Mouse (Mus musculus): Measurements from ENCODE around the gene Spock1. TPM values are rescaled to one million over a fixed set of nuclear protein-coding genes. Genes with fewer than 3 reads are reported as not detected.

Spock1 gene
- polyA plus RNA-seq, 1 experiment from 2014 or later, result 1.2 TPM

GRCm38 (mm10) chr13:57857016-57857415 is 51.1 kb downstream of the Spock1 start:
- Histone ChIP-seq H3K4me1 (ENCODE audit: control insufficient read depth, insufficient read depth, low read length) (no peaks in the 10 kb centered on the region), H3K4me2 (ENCODE audit: low read depth, severe bottlenecking) (no peak overlapping the region), H3K4me3 (ENCODE audit: low read depth, low read length) (no peak overlapping the region), H3K9me3 (ENCODE audit: control insufficient read depth, low read length) (no peaks in the 10 kb centered on the region), H3K9ac (ENCODE audit: low read length) (no peak overlapping the region), H3K27ac (replicated peaks; ENCODE audit: low read depth, low read length) (no peak overlapping the region), H3K27me3 (ENCODE audit: control insufficient read depth, insufficient read depth, low read length) (no peaks in the 10 kb centered on the region), H3K36me3 (ENCODE audit: control insufficient read depth, insufficient read depth, low read length) (no peaks in the 10 kb centered on the region)
- WGBS, result 89% methylated on average over 3 of the region's 3 CpGs
- no peak for DNase-seq (ENCODE audit: low spot score)
- ATAC-seq (ENCODE audit: insufficient number of reproducible peaks, low FRiP score, low TSS enrichment, low read depth), result no peak

GRCm38 (mm10) chr13:57856311-57856853 is 51.8 kb downstream of the Spock1 start:
- no peak for DNase-seq (ENCODE audit: low spot score)
- Histone ChIP-seq H3K4me2 (ENCODE audit: low read depth, severe bottlenecking) (no peak overlapping the region), H3K9me3 (ENCODE audit: control insufficient read depth, low read length) (no peaks in the 10 kb centered on the region), H3K9ac (ENCODE audit: low read length) (no peak overlapping the region), H3K27ac (replicated peaks; ENCODE audit: low read depth, low read length) (no peak overlapping the region), H3K4me1 (ENCODE audit: control insufficient read depth, insufficient read depth, low read length) (no peaks in the 10 kb centered on the region), H3K36me3 (ENCODE audit: control insufficient read depth, insufficient read depth, low read length) (no peaks in the 10 kb centered on the region), H3K4me3 (ENCODE audit: low read depth, low read length) (no peak overlapping the region), H3K27me3 (ENCODE audit: control insufficient read depth, insufficient read depth, low read length) (no peaks in the 10 kb centered on the region)
- ATAC-seq (ENCODE audit: insufficient number of reproducible peaks, low FRiP score, low TSS enrichment, low read depth), result no peak
- 85% methylated on average over 10 of the region's 10 CpGs for WGBS

DNA sequence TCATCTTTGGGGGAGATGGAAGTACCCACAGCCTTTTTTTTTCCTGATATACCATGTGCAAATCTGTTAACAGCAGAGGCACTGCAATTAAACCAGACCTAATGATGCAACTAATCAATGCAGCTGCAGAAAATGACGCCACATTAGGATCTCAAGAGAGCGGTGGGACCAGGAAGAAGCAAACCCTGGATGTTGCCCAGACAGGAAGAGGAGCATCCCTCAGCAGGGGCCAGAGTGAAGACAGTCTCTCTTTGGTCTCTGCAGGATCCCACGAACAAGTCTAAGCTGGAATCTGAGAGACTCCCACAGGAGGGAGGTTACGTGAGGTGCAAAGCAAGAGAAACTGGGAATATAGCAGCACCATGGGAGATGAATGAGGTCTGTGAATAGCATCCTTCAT is 52.4 kb downstream of the Spock1 start:
- H3K27ac ChIP-seq (replicated peaks; ENCODE audit: low read depth, low read length), result no peak overlapping the region
- H3K9ac ChIP-seq (ENCODE audit: low read length), result no peak overlapping the region
- H3K4me3 ChIP-seq (ENCODE audit: low read depth, low read length), result no peak overlapping the region
- WGBS, result 71% methylated on average over 4 of the region's 4 CpGs
- no peaks in the 10 kb centered on the region for H3K4me1 ChIP-seq (ENCODE audit: control insufficient read depth, insufficient read depth, low read length)
- ATAC-seq (ENCODE audit: insufficient number of reproducible peaks, low FRiP score, low TSS enrichment, low read depth) (no peak), DNase-seq (ENCODE audit: low spot score) (no peak)
- no peaks in the 10 kb centered on the region for H3K27me3 ChIP-seq (ENCODE audit: control insufficient read depth, insufficient read depth, low read length)
- H3K9me3 ChIP-seq (ENCODE audit: control insufficient read depth, low read length), result no peaks in the 10 kb centered on the region
- H3K36me3 ChIP-seq (ENCODE audit: control insufficient read depth, insufficient read depth, low read length), result no peaks in the 10 kb centered on the region
- H3K4me2 ChIP-seq (ENCODE audit: low read depth, severe bottlenecking), result no peak overlapping the region

DNA sequence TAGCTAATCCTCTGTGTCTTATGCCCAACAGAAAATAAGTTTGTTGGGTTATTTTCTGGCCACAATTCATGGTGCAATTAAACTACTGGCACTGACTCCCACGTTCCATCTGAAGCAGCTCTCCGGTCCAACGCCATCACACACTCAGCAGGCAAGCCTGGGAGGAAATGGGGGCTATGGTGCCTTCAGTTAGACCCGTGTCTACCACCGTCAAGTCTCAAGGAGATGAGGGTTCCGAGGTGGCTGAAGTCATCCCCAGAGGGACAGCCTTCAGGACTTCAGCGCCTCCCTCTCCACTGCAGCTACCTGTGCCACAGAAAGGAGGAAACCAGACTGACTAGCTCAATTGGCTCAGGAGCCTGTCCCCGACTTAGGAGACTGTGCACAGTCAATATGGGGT is 53.7 kb downstream of the Spock1 start:
- Histone ChIP-seq H3K4me3 (ENCODE audit: low read depth, low read length) (no peak overlapping the region), H3K9ac (ENCODE audit: low read length) (no peak overlapping the region), H3K4me1 (ENCODE audit: control insufficient read depth, insufficient read depth, low read length) (no peaks in the 10 kb centered on the region), H3K4me2 (ENCODE audit: low read depth, severe bottlenecking) (no peak overlapping the region), H3K27me3 (ENCODE audit: control insufficient read depth, insufficient read depth, low read length) (no peaks in the 10 kb centered on the region), H3K27ac (replicated peaks; ENCODE audit: low read depth, low read length) (no peak overlapping the region), H3K9me3 (ENCODE audit: control insufficient read depth, low read length) (no peaks in the 10 kb centered on the region), H3K36me3 (ENCODE audit: control insufficient read depth, insufficient read depth, low read length) (no peaks in the 10 kb centered on the region)
- no peak for DNase-seq (ENCODE audit: low spot score)
- WGBS, result 85% methylated on average over 8 of the region's 8 CpGs
- no peak for ATAC-seq (ENCODE audit: insufficient number of reproducible peaks, low FRiP score, low TSS enrichment, low read depth)

DNA sequence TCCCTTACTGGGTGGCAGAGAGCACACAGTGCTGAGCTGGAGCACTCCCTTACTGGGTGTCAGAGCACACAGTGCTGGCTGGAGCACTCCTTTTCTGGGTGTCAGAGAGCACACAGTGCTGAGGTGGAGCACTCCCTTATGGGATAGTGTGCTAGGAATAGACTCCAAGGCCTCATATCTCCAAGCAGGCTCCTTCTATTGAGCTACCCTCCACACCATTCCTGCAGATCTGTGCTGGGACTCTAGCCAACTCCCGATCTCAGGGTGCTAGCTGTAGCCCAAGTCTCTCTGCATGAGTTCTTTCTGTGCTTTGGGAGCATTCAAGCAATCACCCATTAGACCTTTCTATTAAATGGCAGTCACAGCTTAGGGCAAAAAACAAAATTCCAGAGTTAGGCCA is 54.5 kb downstream of the Spock1 start:
- H3K27me3 ChIP-seq (ENCODE audit: control insufficient read depth, insufficient read depth, low read length), result no peaks in the 10 kb centered on the region
- H3K36me3 ChIP-seq (ENCODE audit: control insufficient read depth, insufficient read depth, low read length), result no peaks in the 10 kb centered on the region
- ATAC-seq (ENCODE audit: insufficient number of reproducible peaks, low FRiP score, low TSS enrichment, low read depth) (no peak), DNase-seq (ENCODE audit: low spot score) (no peak)
- H3K27ac ChIP-seq (replicated peaks; ENCODE audit: low read depth, low read length), result no peak overlapping the region
- H3K9ac ChIP-seq (ENCODE audit: low read length), result no peak overlapping the region
- H3K4me1 ChIP-seq (ENCODE audit: control insufficient read depth, insufficient read depth, low read length), result no peaks in the 10 kb centered on the region
- WGBS, result 90% methylated on average over 1 of the region's 1 CpGs
- H3K4me3 ChIP-seq (ENCODE audit: low read depth, low read length), result no peak overlapping the region
- H3K4me2 ChIP-seq (ENCODE audit: low read depth, severe bottlenecking), result no peak overlapping the region
- no peaks in the 10 kb centered on the region for H3K9me3 ChIP-seq (ENCODE audit: control insufficient read depth, low read length)

DNA sequence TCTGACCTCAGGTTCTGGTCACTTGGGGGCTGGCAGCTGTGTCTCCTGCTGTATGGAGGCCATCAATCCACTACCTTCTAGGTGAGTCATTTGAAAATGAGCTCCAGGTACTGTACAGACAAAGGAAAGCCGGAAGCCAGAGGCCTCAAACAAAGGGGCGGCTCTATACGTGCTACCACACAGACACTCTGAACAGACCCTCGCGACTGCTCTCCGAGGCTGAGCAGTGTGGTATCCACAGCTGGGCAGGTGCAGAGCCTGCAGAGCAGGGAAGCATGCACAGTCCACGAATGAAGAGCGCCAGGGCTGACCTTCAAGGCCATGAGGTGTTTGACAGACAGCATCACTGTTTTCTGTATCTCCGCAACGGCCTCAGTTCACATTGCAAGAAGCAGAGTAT is 55.0 kb downstream of the Spock1 start:
- DNase-seq (ENCODE audit: low spot score), result no peak

GRCm38 (mm10) chr13:57848931-57849330 is 59.2 kb downstream of the Spock1 start:
- Histone ChIP-seq H3K36me3 (ENCODE audit: control insufficient read depth, insufficient read depth, low read length) (no peaks in the 10 kb centered on the region), H3K27ac (replicated peaks; ENCODE audit: low read depth, low read length) (no peak overlapping the region), H3K9ac (ENCODE audit: low read length) (no peak overlapping the region), H3K4me2 (ENCODE audit: low read depth, severe bottlenecking) (no peak overlapping the region), H3K27me3 (ENCODE audit: control insufficient read depth, insufficient read depth, low read length) (no peaks in the 10 kb centered on the region), H3K4me3 (ENCODE audit: low read depth, low read length) (no peak overlapping the region), H3K4me1 (ENCODE audit: control insufficient read depth, insufficient read depth, low read length) (no peaks in the 10 kb centered on the region), H3K9me3 (ENCODE audit: control insufficient read depth, low read length) (no peaks in the 10 kb centered on the region)
- DNase-seq (ENCODE audit: low spot score), result no peak
- ATAC-seq (ENCODE audit: insufficient number of reproducible peaks, low FRiP score, low TSS enrichment, low read depth), result no peak
- 97% methylated on average over 1 of the region's 1 CpGs for WGBS

More for the DNA sequence above, 55.0 kb downstream of the Spock1 start:
- Histone ChIP-seq H3K4me2 (ENCODE audit: low read depth, severe bottlenecking) (no peak overlapping the region), H3K9ac (ENCODE audit: low read length) (no peak overlapping the region), H3K9me3 (ENCODE audit: control insufficient read depth, low read length) (no peaks in the 10 kb centered on the region), H3K27me3 (ENCODE audit: control insufficient read depth, insufficient read depth, low read length) (no peaks in the 10 kb centered on the region), H3K27ac (replicated peaks; ENCODE audit: low read depth, low read length) (no peak overlapping the region), H3K4me3 (ENCODE audit: low read depth, low read length) (no peak overlapping the region), H3K36me3 (ENCODE audit: control insufficient read depth, insufficient read depth, low read length) (no peaks in the 10 kb centered on the region), H3K4me1 (ENCODE audit: control insufficient read depth, insufficient read depth, low read length) (no peaks in the 10 kb centered on the region)
- WGBS, result 85% methylated on average over 10 of the region's 10 CpGs
- ATAC-seq (ENCODE audit: insufficient number of reproducible peaks, low FRiP score, low TSS enrichment, low read depth), result no peak

DNA sequence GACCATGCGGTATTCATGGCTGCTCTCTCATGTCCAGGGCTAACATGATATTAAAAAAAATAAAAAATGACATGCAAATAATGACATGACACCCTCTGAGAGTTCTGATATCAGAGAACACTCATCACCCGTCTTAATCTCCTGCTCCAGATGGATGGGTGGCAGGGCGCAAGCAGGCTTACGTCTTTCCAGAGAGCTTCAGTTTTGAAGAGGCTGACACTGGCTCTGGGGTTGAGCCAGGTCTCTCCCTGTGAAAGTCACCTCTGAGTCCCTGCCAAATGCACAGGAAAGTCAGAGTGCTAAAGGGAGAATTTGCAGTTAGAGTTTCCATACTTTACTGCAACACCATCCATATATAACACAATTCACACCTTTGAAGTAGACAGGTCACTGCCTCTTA is 61.0 kb downstream of the Spock1 start:
- no peak for ATAC-seq (ENCODE audit: insufficient number of reproducible peaks, low FRiP score, low TSS enrichment, low read depth)
- no peaks in the 10 kb centered on the region for H3K9me3 ChIP-seq (ENCODE audit: control insufficient read depth, low read length)
- H3K27ac ChIP-seq (replicated peaks; ENCODE audit: low read depth, low read length), result no peak overlapping the region
- H3K27me3 ChIP-seq (ENCODE audit: control insufficient read depth, insufficient read depth, low read length), result no peaks in the 10 kb centered on the region
- no peaks in the 10 kb centered on the region for H3K36me3 ChIP-seq (ENCODE audit: control insufficient read depth, insufficient read depth, low read length)
- H3K4me3 ChIP-seq (ENCODE audit: low read depth, low read length), result no peak overlapping the region
- no peak for DNase-seq (ENCODE audit: low spot score)
- H3K4me1 ChIP-seq (ENCODE audit: control insufficient read depth, insufficient read depth, low read length), result no peaks in the 10 kb centered on the region
- WGBS, result 90% methylated on average over 4 of the region's 4 CpGs
- H3K9ac ChIP-seq (ENCODE audit: low read length), result no peak overlapping the region
- no peak overlapping the region for H3K4me2 ChIP-seq (ENCODE audit: low read depth, severe bottlenecking)

- 75% methylated on average over 9 of the region's 9 CpGs for WGBS
- H3K4me2 ChIP-seq (ENCODE audit: low read depth, severe bottlenecking), result no peak overlapping the region
- no peak overlapping the region for H3K4me3 ChIP-seq (ENCODE audit: low read depth, low read length)
- no peak overlapping the region for H3K9ac ChIP-seq (ENCODE audit: low read length)
- H3K27me3 ChIP-seq (ENCODE audit: control insufficient read depth, insufficient read depth, low read length), result no peaks in the 10 kb centered on the region
- H3K9me3 ChIP-seq (ENCODE audit: control insufficient read depth, low read length), result no peaks in the 10 kb centered on the region
- ATAC-seq (ENCODE audit: insufficient number of reproducible peaks, low FRiP score, low TSS enrichment, low read depth), result no peak
- no peaks in the 10 kb centered on the region for H3K4me1 ChIP-seq (ENCODE audit: control insufficient read depth, insufficient read depth, low read length)
- DNase-seq (ENCODE audit: low spot score), result no peak
- no peak overlapping the region for H3K27ac ChIP-seq (replicated peaks; ENCODE audit: low read depth, low read length)
- H3K36me3 ChIP-seq (ENCODE audit: control insufficient read depth, insufficient read depth, low read length), result no peaks in the 10 kb centered on the region
These were observed 61.7 kb downstream of the Spock1 start for GRCm38 (mm10) chr13:57846468-57846867.

Measured in limb, embryonic 11.5 days (tissue).